Mouse (Mus musculus) c-Kit-positive CD71-positive TER-119-positive erythroid progenitor cells, embryonic 14.5 days (primary cell): ENCODE data around the gene Dlgap3.

Source experiments
- DNase-seq: peaks from one replicate; pipeline ENCODE4 v3.0.0-alpha.2; 2013; ENCODE audit warnings: low spot score

Dlgap3 gene

GRCm38 (mm10) chr4:127174075-127174899, 5.3 kb downstream of the Dlgap3 start:
- DNase-seq: no peak

DNA sequence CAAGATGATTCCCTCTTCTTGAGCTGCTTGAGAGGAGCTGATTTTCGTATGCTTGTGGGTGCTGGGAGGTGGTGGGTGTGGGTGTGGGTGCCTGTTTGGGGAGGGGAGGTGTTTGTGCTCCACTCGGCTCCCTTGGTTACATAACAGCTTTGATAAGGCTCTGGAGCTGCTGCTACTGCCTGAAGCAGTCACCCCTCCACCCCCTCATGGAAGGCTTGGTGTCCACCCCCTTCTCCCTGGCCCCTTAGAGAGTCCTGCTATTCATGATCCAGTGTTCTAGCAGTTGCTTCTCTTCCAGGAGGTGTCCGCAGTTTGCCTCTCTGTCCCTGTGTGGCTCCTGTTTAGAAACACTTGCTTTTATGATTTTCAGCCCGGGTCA, 5.9 kb downstream of the Dlgap3 start:
- DNase-seq: no peak

GRCm38 (mm10) chr4:127177961-127178360, 9.0 kb downstream of the Dlgap3 start:
- no peak for DNase-seq

GRCm38 (mm10) chr4:127178671-127179070, 9.7 kb downstream of the Dlgap3 start:
- DNase-seq: no peak

GRCm38 (mm10) chr4:127179469-127180449, 10.8 kb downstream of the Dlgap3 start:
- DNase-seq: no peak

DNA sequence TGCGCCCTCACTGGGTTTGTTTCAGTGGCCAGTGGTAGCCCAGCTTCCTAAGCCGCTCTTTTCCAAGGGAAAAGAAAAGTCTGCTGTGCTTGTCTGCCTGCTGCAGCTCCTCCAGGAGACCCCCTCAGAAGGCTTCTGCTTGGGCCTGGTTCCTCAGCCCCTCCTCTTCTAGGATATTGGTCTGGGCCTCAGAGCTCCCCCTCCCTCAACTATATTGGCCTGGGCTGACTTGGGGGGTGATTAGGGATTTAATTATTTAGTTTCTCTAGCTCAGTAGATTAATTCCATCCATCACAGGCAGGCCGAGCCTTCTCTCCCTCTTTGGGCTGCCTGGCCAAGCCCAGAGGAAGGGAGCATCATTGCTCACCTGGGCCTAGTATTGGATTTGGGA, 11.4 kb downstream of the Dlgap3 start:
- no peak for DNase-seq

DNA sequence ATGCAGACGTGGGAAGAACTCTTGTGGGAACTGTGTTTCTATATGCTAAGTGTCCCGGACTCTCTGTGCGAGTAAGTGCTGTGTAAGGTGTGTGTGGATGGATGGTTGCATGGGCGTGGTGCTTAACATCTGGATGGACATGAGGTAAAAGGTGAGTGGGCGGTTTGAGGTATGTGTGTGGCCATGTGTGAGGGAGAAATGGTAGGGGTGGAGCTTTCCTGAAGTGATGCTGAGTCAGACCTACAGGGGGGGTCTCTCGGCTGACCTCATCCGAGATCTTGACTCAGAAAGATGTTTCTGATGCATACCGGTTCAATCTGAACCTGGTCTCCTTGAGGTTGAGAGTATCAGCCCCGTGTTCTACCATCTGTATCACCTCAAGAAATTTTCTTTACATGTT, 12.0 kb downstream of the Dlgap3 start:
- DNase-seq: no peak

GRCm38 (mm10) chr4:127183867-127184266, 14.9 kb downstream of the Dlgap3 start:
- no peak for DNase-seq

GRCm38 (mm10) chr4:127190921-127191320, 21.9 kb downstream of the Dlgap3 start:
- no peak for DNase-seq

- no peak for DNase-seq
These were observed 23.7 kb downstream of the Dlgap3 start for GRCm38 (mm10) chr4:127192704-127193103.

- no peak for DNase-seq
These were observed 24.6 kb downstream of the Dlgap3 start for GRCm38 (mm10) chr4:127193378-127194155.

DNA sequence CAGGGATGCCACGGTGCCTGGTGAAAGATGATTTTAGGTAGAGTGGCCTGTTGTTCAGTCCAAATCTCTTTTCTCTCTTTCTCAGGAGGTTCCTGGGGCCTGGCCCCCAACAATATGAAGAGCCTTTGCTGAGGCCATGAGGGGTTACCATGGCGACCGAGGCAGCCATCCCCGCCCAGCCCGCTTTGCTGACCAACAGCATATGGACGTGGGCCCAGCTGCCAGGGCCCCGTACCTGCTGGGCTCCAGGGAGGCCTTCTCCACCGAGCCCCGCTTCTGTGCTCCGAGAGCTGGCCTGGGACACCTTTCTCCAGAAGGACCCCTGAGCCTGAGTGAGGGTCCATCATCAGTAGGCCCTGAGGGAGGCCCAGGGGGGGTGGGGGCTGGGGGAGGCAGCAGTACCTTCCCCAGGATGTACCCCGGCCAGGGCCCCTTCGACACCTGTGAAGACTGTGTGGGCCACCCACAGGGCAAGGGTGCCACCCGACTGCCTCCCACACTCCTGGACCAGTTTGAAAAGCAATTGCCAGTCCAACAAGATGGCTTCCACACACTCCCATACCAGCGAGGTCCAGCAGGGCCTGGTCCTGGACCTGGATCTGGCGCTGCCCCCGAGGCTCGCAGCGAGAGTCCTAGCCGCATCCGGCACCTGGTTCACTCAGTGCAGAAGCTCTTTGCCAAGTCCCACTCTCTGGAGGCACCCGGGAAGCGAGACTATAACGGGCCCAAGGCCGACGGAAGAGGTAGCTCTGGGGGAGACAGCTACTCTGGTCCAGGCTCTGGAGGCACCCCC, 25.7 kb downstream of the Dlgap3 start:
- DNase-seq: no peak

DNA sequence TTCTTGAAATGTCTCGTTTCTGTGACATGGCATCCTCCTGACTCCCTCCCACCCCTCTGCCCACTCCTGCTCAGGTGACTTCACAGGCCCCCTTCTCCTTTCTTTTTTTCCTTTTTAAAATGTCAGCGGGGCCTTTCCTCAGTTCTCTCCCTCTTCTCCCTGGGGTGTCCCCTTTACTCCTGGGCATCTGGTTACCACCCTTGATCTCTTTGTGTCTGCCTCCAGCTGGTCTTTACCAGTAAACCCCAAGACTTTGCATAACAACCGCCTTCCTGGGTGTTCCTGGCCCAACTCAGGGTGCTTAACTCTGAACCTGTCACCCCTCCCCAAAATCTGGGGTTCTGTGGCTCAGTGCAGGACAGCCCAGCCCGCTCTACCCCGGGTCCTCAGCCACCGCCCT, 29.6 kb downstream of the Dlgap3 start:
- DNase-seq: no peak

DNA sequence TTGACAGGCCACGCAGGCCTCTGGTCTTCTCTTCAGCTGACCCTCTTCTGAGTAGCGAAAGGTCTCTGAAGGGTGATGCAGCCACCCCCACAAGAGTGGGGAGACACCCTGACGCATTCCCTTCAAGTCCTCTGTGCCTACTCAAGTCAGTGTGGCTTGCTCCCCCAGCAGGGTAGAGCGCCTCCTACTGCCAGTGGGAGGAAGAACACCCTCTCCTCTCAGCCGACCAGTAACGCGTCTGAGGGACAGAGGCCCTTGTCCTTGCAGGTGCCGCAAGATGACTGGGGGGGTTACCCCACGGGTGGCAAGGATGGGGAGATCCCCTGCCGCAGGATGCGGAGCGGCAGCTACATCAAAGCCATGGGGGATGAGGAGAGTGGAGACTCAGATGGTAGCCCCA, 30.4 kb downstream of the Dlgap3 start:
- DNase-seq: no peak

- no peak for DNase-seq
These were observed 31.2 kb downstream of the Dlgap3 start for GRCm38 (mm10) chr4:127200164-127200722.

GRCm38 (mm10) chr4:127200769-127201617, 32.0 kb downstream of the Dlgap3 start:
- DNase-seq: no peak

DNA sequence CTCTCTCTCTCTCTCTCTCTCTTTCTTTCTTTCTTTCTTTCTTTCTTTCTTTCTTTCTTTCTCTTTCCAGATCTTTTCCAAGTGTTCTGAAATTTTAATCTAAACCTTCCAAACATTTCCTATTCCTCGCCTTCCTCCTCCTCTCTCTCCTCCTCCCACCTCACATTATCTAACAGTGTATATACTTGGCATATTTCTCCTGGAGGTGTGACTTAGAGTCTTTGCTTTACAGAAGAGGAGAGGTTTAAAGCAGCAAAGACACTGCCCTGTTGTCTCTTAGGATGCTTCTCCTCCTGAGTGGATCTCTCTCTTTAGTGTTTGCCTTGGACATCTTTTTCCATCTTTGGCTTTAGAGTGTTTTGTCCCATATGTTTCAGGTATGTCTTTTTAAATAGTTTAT, 34.1 kb downstream of the Dlgap3 start:
- DNase-seq: no peak

- no peak for DNase-seq
These were observed 42.3 kb downstream of the Dlgap3 start for GRCm38 (mm10) chr4:127211318-127211717.

DNA sequence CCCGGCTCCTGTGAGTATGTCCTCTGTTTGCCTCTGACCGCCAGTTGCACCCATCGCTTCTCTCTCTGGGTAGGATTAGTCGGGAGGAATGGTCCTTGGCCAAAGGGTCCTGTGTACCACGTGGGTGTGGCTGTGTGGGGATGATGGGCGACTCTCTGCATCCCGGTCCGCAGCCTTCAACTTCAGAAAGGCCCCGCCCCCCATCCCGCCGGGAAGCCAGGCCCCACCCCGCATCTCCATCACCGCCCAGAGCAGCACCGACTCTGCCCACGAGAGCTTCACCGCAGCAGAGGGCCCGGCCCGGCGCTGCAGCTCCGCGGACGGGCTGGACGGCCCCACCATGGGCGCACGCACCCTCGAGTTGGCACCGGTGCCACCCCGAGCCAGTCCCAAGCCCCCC, 45.5 kb downstream of the Dlgap3 start:
- DNase-seq: no peak

- DNase-seq: no peak
These were observed 46.1 kb downstream of the Dlgap3 start for GRCm38 (mm10) chr4:127215103-127215502.
